Mouse (Mus musculus) cerebellum, adult 2 months (tissue): ENCODE data around the gene Zbtb1.

Experiments
- CTCF ChIP-seq: fragments of 200-500 bp; IDR thresholded peaks from 2 replicates; pipeline ENCODE4 v1.5.1; 2011; ENCODE audit warnings: low read depth, mild to moderate bottlenecking, control low read depth, low read length, moderate library complexity, borderline replicate concordance; ENCODE audit not compliant: insufficient read depth
- POLR2A ChIP-seq: fragments of 200-500 bp; IDR thresholded peaks from 2 replicates; pipeline ENCODE4 v1.6.1; 2011; ENCODE audit warnings: low read length, control low read depth, borderline replicate concordance; ENCODE audit not compliant: insufficient read depth

DNA sequence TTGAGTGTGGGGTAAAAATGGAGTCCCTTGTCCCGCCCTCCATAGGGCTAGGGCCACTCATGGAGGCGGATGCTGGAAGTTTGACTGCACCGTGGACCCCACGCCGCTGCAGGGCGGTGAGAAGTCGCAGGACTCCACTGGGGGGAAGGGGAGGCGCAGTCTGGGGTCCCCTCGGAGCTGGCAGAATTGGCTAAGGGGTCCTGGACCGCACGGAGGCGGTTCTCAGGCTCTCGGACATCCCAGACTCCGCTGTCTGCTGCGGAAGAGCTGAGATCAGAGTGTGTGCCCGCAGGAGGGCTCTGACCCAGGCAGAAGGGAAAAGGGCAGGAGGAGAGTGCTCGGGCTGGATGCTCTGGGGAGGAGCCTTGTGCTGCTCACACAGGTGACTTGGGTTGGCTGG, 65.0 kb downstream of the Zbtb1 start:
- TF ChIP-seq CTCF (no peak), POLR2A (no peak)
